Mouse (Mus musculus) cerebellum, adult 9-10 months (tissue): ENCODE measurements at regions not wholly inside any gene's neighbourhood (a gene's known extent, or its start where the extent isn't known, plus 50 kb on each side); places are given as distances from the start of the nearest gene placed in this dataset.
A peak's percentile ranks its signal among the peaks of the same experiment; 100 is the strongest.

Source experiments
- DNase-seq: peaks from one replicate; pipeline ENCODE4 v3.0.0; 2022

DNA sequence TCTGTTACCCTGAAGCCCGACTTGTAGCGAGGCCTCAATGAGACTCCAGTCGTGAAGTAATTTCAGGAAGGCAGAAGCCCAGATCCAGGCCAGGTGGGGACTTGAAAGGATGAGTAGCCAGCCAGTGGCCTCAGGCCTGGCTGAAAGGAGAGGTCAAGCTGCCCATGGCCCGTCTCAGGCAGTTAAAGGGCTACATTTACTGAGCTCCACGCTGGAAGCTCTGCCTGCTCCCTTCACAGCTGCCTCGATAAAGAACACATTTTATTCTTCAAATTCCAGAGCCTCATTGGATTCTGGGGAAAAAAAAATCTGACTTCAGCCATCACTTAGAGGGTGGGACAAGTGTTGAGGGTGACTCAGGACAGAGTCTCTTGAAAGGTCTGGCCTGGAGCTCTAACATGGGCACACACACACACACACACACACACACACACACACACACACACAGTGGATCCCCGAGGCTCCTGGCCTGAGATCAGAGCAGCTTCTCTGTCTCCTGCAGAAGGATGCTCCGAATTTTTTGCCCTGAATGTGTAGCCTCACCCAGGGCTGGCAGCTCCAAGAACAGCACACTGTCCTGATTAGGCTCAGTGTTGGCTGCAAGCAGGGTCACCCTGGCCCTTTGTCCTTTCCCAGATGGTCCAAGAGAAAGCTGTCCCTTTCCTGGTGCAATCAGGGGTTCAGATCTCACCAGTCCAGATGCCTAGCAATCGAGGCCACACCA is 53.0 kb downstream of the Gadd45g start:
- no peak for DNase-seq

DNA sequence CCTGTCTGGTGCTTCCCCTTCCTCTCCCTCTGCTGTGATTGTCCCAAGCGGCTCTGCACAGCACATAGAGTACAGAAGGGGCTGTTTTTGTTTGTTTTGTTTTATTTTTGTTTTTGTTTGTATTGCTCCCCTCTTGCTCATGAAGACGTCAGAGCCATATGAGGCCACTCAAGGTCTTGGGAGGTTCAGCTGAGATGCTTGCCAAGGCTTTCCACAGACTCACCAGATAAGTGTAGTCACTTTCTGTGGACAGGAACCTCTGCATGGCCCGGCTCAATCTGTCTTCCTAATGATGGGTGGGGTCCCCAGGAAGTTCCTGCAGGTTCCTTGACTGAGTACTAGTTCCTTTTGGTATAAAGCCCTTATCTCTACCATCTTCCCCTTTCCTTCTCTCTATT is 53.6 kb downstream of the Gadd45g start:
- no peak for DNase-seq

DNA sequence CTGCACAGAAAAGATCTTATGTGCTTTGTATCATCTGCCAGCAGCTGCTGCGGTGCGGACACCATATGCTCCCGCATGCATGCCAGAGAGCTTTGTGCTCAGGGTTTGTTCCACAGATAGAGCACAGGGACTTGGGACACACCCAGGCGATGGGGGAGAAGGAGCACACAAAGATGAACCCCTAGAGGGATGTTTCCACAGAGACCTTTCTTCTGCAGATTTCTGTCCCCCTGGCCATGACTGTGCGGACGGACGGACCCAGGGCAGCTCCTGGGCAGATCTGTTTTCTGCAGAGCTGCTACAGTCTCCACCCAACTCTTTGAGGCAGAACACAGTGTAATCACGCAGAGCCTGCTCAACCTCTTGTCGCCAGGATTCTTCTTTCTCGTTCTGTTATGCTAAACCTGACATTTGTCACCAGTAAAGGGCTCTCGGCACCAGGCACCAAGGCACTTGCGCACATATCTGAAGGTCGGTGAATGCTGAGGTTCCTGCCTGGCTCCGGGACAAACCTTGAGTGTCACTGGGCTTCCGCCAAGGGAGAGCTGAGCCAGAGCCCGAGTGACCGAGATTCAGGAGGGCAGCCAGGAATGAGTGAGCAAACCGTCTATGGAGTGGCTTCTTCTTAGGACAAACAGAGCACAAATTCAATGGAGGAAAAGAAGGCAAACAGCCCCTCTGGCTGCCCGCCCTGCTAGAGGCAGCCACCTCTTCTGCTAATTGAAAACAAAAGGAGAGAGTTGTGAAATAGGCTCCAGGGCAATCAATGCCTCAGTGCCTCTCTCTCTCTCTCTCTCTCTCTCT is 56.2 kb downstream of the Gadd45g start:
- peak; percentile 96 for DNase-seq

DNA sequence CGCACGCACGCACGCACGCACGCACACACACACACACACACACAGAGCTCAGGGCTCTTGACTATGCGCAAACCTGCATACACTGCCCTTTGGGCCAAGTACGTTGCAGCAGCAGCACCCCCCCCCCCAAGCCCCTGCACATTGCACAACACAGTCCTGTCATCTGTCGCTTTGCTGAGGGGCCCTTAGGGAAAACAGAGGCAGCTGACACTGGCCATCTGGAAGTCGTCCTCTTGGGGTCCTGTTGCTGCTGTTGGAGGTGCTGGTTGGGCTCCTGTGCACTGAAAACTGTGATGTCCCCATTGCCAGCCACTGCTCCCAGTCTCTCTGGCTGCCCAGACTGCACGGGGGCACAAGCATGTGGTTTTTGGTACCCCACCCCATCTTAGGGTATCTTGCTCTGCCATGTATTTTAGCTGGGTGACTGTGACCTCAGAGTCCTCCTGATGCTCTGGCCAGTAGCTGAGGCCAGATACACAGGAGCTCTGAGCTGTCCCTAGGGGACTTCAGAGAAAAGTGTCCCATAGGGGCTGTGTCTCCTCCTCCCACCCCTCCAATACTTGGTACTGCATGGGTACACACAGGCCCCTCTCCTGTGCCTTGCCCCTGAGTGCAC is 57.0 kb downstream of the Gadd45g start:
- DNase-seq = peak; percentile 29

DNA sequence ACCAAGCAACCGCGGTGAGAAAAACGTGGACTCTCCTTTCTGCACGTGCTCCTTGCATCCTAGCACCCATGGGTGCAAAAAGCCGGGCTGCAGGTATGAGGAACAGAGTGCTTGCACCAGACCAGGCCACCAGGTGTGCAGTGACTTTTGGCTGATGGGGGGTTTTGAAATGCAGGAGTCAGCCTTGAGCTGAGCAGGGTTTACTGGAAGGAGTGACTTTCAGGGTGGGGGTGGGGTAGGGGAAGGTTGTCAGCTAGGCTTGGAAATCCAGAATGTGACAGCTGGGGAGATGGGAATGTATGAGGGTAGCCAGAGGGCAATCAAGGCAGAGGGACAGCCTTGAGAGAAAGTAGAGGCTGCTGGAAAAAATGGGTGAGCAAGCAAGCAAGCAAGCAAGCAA is 58.8 kb downstream of the Gadd45g start:
- peak; percentile 22 for DNase-seq

DNA sequence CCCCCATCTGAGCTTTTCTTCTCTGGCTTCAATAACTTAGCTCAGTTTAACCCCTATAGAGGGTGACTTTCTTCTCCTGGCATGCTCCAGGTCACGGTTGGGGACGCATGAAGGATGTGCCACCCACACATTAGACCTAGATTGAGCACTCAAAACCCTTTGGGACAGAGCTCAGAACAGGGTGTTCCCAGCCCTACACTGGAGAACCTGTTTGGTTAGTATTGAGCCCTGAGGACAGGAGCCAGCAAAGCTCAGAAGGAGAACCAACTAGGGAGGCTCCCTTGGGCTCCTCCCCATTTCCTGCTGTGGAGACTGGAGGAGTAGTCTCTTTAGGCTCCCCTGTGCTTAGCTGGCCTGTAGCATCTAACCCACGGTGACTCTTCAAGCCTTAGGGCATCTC is 59.6 kb downstream of the Gadd45g start:
- no peak for DNase-seq

DNA sequence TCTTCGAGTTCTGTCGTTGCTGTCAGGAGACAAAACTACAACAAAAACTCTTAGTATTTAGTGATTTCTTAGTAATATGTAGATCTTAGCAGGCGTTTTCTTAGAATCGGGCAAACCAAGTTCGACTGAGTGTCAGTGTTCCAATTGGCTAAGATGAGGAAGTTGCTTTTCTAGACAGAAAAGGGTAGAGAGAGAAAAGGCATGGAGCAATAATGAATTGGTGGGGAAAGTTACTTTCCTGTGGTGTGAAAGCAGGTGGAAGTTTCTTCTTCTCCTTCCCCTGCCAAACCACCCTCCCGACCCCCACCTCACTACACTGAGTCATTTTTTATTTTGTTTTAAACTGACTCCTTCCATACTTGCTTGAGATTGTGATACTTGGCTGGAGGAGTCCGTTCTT is 62.0 kb downstream of the Gadd45g start:
- DNase-seq = no peak

DNA sequence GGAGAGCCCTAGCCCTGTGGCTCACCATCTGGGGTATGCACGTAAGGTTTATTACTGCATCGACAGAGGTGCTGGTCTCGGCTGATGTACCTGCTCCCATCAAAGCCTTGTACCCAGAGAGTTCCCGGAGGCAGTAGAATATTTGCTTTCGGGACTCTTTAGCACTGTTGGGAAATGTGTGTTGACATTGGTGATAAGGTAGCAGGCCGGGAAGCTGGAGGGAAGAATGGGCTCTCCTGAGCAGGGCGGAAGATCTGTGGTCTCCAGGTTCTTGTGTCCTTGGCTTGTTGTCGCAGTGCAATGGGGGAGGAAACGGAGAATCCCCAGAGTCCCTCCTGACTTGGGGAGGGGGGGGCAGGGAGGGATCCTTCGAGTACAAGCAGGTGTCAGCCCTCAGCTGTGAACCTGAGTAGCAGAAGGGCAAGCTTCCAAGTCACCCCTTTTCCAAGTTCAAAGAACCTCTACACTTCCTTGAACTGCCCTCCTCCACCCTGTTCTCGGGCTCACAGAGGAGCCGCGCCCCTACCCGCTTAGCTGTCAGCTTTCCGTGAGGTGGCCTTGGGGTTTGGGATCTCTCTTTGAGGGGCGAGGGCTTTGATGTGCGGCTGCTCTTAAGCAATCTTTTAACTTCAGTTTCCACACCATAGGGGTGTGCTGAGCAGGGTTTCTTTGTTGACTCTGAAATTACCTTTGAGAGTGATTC is 65.0 kb downstream of the Gadd45g start:
- no peak for DNase-seq

DNA sequence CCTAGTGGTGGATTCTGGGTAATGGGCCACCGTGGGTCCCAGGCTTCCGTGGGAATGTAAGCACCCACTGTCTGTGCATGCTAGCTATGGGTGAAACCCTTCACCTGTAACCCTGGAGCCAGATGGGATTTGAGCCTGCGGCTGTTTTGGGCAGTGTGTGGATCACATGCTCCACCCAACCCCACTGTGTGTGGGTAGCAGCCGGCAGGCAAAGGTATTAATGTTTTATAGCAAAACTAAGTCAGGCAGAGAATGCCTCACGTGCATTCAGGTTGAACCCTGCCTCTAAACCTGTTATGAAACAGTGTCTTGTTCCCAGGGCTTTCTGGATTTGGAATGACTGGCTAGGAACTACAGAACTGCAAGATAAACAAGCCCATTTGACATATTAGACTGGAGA is 66.0 kb downstream of the Gadd45g start:
- DNase-seq = peak; percentile 23

DNA sequence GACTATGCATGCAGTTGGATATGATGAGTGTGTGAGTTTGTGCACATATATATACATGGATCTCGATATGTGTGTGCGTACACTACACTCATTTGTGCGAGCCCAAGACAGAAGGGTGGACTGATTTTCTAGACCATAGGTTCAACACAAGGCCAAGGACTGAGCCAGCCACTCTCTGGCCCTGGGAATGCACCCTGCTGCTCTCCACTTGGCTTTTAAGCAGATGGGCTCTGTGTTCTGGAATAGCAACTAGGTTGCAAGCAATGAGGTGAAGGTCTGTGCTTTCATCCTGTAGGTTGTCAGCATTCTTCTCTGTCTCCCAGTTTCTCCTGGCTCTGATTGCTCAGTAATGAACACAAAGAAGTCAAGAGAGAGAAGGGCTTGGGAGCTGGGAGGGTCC is 66.5 kb downstream of the Gadd45g start:
- peak; percentile 85 for DNase-seq

DNA sequence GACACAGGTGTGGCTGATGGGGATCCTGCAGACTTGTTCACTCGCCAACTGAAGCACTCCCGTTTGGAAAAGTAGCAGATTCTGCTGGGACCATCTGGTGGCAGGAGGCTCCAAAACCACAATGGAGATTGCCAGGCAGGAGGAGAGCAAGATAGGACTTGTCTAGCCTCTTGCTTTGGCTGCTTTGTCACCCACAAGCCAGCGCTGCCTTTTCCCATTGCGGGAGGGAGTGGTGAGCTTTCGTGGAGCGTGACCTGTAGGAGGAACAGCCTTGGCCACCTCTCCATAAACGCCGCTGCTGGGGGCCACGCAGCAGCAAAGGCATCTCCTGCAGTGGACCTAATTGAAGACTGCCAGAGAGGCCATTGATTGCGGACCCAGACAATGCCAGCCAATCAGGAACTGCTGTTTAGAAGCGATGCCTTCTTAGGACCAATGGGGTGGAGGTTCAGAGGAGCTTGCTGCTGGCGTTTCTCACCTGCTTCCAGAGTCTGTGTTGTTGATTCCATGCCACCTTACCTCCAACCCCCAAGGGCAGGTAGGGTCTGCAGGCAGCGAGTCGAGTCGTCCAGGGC is 70.3 kb downstream of the Gadd45g start:
- DNase-seq = peak; percentile 70

DNA sequence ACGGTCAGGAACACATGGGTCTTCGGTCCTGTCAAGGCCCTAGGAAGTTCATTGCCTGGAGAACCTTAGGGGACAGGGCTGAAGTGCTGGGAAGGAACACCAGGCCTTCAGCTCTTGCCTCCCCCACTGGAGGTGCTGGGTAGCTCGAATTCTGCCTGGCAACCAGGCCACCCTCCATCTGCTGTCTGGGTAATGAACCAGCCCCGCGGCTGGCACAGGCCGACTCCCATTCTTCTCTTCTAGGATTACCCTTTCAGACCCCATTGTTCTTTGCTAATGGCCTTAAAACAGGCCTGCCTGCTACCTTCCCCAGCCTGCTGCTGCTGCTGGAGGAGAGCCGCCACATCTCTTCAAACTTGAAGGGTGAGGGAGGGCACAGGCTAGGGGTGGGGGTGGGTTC is 71.2 kb downstream of the Gadd45g start:
- peak; percentile 26 for DNase-seq

DNA sequence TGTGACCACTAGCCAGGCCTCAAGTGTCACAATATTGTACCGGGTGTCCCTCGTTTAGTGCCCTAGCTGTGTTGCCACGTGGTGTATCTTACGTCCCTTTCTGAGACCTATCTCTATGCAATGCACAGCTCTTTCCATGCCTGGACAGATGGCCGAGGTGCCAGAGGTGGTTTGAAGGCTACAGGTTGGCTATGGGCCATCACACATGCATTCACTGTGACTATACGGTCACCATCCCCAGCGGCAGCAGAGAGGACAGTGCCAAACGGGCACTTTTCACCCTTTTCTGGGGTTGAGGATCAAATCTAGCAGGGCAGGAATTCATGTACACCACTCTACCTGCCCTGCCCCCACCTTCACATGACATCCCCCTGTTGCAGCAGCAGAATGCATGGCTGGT is 71.6 kb downstream of the Gadd45g start:
- DNase-seq = peak; percentile 45

DNA sequence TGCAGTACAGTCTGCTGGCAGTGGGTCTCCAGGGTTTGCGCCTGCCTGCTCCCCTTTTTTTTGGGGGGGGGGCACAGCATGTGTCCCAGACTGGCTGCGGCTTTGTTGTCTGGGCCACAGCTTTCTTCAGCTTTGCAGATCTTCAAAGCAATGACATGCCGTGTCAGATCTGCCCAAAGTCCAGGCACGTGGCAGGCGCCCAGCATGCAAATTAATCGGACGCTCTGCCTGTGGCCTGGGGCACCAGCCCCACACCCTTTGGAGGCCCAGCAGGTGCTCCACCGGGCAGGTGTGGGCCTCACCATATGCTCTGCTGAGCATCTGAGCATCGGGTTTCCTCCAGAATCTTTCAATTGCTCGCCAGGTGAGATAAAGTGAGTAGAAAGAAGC is 72.3 kb downstream of the Gadd45g start:
- DNase-seq = peak; percentile 34

DNA sequence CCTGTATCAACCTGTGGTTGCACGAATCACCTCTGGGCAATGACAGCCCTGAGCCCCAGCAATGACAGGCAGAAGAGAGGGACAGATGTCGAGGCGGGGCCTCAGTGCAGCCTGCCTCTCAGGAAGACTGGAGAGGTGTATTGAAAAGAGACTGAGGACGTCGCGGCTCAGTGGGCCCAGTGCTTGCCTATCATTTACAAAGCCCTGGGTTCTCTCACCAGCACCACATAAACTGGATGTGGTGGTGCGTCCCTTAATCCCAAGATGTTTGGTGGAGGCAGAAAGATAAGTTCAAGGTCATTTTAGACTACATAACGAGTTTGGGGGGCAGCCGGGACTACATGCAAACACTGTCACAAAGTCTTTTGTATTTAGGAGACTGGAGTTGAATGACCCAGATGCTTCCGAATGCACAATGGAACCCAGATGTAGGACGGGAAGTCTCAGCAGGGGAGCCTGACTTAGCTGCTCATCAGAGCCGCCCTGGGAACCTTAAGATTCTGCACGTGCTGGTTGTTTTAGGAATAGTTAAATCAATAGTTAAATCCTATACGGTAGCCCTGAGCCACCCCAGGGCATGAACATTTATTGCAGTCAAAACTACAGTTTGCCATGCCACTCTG is 72.8 kb downstream of the Gadd45g start:
- DNase-seq = no peak

DNA sequence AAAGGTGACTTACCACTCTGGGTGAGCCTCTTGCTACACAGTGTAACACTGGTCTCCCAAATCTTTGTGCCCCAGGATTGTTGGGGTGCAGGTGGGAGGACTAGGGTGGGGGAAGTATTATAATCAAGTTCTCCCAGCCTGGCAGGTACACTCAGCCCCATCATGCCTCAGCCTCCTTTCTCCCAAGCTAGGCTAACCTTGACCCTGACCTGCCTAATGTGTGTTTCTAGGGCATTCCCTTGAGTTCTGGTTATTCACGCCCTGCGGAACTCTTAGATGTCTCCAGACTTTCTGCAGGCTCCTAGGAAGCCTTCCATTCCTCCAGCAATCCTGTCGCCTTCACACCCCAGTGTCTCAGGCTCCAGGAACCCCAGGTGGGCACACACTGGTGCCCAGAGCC is 73.5 kb downstream of the Gadd45g start:
- no peak for DNase-seq

DNA sequence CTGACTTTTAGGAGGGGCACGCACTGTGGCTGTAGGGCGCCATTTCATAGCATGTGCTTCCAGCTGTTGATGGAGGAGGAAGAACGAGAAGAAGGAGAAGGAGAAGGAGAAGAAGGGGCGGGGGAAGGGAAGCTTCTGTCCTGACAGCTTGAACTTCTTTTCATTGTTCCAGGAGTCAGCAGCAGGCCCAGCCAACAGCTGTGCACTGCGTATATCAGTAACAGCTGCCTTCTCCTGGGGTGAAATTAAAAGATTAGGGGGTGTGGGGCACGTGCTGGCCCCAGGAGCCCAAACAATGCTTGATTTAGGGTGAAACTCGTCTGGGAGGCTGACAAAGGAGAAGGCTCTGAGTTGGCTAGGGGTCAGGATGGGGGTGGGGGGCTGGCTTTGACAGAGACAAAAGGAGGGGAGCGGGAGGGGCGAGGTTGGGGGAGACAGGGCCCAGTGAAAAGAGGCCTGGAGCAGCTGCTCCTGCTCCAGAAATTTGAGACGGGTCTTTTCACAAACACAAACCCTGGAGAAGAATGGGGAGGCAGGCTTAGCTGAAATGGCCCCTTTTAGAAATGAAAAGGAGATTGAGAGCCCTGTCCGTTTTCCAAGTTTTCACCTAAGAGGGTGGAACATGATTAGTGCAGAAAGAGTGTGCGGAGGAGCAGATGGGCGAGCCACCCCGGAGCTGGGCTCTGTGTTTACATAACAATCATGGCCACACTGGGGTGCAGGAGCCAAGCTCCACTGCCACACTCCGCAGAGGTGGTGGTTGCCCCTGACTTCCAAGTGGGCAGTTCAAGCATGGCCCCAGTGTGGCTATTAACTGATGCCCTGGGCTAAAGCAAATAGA is 74.3 kb downstream of the Gadd45g start:
- peak; percentile 33 for DNase-seq

DNA sequence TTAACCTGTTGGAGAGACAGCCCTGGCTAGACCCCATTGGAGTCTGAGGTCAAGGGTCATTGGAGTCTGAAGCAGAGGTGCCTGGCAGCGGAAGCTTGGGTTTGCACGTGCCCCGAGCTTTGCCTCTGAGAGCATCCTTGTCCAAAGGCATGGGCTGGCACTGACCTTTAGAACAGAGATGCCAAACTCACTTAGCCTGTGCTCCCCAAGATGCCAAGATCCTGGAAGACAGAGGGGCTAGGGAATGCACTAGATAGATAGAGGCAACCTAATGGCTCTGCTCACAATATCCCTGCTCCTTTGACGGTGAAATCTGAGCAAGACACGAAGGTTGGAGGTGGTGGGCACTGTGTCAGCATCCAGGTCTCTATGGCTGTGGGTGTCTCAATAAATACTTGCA is 75.1 kb downstream of the Gadd45g start:
- DNase-seq = no peak

DNA sequence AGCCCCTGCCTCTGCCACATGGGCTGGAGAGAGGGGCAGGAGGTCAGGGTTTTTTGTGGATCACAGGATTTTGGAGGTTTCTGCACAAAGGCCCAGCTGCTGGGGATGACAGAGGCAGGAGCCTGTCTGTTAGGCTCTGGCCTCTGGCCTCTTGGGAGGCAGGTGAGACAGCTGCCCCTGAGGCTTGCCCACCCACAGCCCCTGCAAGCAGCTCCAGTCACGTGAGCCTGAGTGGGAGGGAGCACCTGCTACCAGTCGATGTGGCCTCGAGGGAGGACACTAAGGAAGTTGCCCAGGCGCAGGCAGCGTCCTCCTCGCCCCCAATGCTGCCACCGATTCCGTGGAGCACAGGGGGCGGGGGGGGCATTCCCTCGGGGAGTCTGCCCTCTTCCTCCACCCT is 80.3 kb downstream of the Gadd45g start:
- DNase-seq = no peak

DNA sequence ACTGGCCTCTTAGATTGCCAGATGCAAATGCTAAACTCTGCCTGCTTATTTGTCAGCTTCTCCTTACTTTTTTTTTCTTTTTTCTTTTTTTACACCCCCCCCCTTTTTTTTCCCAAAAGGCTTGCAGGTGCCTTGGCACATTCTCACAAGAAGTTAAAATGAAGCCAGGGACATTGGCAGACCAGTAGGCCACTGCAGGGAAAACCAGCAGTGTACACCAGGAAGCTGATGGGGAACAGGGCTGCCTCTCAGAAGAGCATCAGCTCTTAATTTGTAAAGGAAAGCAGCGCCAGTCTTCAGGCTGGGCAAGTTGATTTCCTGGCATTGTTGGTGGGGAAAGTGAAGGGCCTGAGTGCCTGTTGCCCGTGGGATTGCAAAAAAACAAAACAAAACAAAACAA is 83.3 kb downstream of the Gadd45g start:
- DNase-seq = no peak

DNA sequence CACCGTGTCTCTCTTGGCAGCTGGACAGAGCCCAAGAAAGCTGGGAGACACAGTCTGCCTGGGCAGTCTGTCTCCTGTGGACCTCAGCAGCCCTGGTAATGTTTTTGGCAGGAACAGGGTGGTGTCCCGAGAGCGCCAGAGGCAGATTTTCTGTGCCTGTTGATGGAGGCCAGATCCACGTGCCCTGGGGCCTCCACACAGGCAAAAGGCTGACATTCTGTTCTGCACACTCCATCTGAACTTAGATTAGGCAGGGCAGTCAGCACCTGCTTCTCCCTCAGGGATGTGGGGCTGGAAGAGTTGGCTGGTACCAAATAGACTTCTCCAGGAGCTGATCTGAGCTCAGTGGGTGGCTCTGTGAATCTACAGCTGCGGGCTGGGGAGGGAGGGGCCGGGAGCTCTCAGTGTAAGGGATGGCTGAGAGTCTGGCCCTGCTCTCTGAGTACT is 83.8 kb downstream of the Gadd45g start:
- DNase-seq = peak; percentile 40

DNA sequence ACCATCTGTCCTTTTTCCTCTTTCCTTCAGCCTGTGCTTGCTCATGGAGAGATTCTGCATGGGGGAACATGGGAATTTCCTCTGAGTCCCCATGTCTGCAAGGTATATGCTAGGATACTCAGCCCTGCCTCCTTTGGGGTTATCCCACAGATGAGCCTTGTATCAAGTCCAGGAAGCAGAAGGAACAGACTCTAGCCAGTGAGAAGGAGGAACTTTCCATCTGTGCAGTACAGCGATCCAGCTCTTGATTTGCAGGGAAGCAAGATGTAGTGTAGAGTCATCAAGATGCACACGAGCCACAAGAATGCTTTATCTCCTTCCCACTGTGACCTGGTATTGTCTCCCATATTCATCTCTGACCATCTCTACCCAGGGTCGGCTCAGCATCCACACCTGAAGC is 84.5 kb downstream of the Gadd45g start:
- peak; percentile 27 for DNase-seq
